Mouse (Mus musculus) embryonic facial prominence, embryonic 12.5 days (tissue): ENCODE measurements at regions not wholly inside any gene's neighbourhood (a gene's known extent, or its start where the extent isn't known, plus 50 kb on each side); places are given as distances from the start of the nearest gene placed in this dataset.

Source experiments
- ATAC-seq: fragments of 200-750 bp; cut with Nextera tagmentation; 2 replicates; pipeline ENCODE4 v1.8.0; 2017; ENCODE audit not compliant: insufficient number of reproducible peaks, insufficient read depth, low FRiP score, low TSS enrichment
- H3K27ac ChIP-seq: fragments of 300-500 bp; sonication (generic); 2 replicates; pipeline ENCODE4 v1.5.1; 2016; ENCODE audit warnings: mild to moderate bottlenecking
- H3K27me3 ChIP-seq: fragments of 300-500 bp; sonication (generic); 2 replicates; pipeline ENCODE4 v1.6.1; 2016; ENCODE audit warnings: mild to moderate bottlenecking, moderate library complexity
- H3K36me3 ChIP-seq: fragments of 300-500 bp; sonication (generic); 2 replicates; pipeline ENCODE4 v1.6.1; 2016; ENCODE audit warnings: mild to moderate bottlenecking
- H3K4me1 ChIP-seq: fragments of 300-500 bp; sonication (generic); 2 replicates; pipeline ENCODE4 v1.6.1; 2016
- H3K4me2 ChIP-seq: fragments of 300-500 bp; sonication (generic); replicated peaks from 2 replicates; pipeline ENCODE4 v1.6.1; 2016; ENCODE audit warnings: mild to moderate bottlenecking, moderate library complexity
- H3K4me3 ChIP-seq: fragments of 300-500 bp; sonication (generic); 2 replicates; pipeline ENCODE4 v1.5.1; 2016; ENCODE audit warnings: mild to moderate bottlenecking
- H3K9ac ChIP-seq: fragments of 300-500 bp; sonication (generic); 2 replicates; pipeline ENCODE4 v1.6.1; 2016; ENCODE audit warnings: mild to moderate bottlenecking, moderate library complexity
- H3K9me3 ChIP-seq: fragments of 300-500 bp; sonication (generic); 2 replicates; pipeline ENCODE4 v1.6.1; 2016; ENCODE audit warnings: mild to moderate bottlenecking, moderate library complexity
- WGBS: fragments of 180-500 bp; shearing (Covaris S2); methylation state at CpG from one replicate; pipeline ENCODE4 v1.1.7; 2016; 5-methylcytosine and 5-hydroxymethylcytosine counted together

GRCm38 (mm10) chr12:46992343-46992742, 173.6 kb upstream of the Nova1 start:
- no peaks in the 10 kb centered on the region for H3K9me3 ChIP-seq
- H3K4me1 ChIP-seq: no peaks in the 10 kb centered on the region
- H3K36me3 ChIP-seq: no peaks in the 10 kb centered on the region
- H3K4me2 ChIP-seq: no peak overlapping the region
- H3K9ac ChIP-seq: no peak overlapping the region
- H3K4me3 ChIP-seq: no peak overlapping the region
- H3K27me3 ChIP-seq: no peaks in the 10 kb centered on the region
- no peak overlapping the region for H3K27ac ChIP-seq
- WGBS: 87% methylated on average over 1 of the region's 1 CpGs
- no peak for ATAC-seq

GRCm38 (mm10) chr12:46988972-46989371, 170.2 kb upstream of the Nova1 start:
- no peak for ATAC-seq
- no peak overlapping the region for H3K4me3 ChIP-seq
- H3K9me3 ChIP-seq: no peaks in the 10 kb centered on the region
- H3K27ac ChIP-seq: no peak overlapping the region
- H3K36me3 ChIP-seq: no peaks in the 10 kb centered on the region
- 87% methylated on average over 2 of the region's 2 CpGs for WGBS
- H3K27me3 ChIP-seq: no peaks in the 10 kb centered on the region
- H3K4me2 ChIP-seq: no peak overlapping the region
- H3K4me1 ChIP-seq: no peaks in the 10 kb centered on the region
- no peak overlapping the region for H3K9ac ChIP-seq

GRCm38 (mm10) chr12:46950223-46950779, 131.6 kb upstream of the Nova1 start:
- Histone ChIP-seq H3K4me2 (no peak overlapping the region), H3K4me1 (no peaks in the 10 kb centered on the region), H3K36me3 (no peaks in the 10 kb centered on the region), H3K4me3 (no peak overlapping the region), H3K9me3 (no peaks in the 10 kb centered on the region), H3K27me3 (no peaks in the 10 kb centered on the region), H3K9ac (no peak overlapping the region), H3K27ac (no peak overlapping the region)
- WGBS: 80% methylated on average over 3 of the region's 3 CpGs
- ATAC-seq: no peak

GRCm38 (mm10) chr12:46945707-46946106, 127.0 kb upstream of the Nova1 start:
- ATAC-seq: no peak
- Histone ChIP-seq H3K4me1 (no peaks in the 10 kb centered on the region), H3K36me3 (no peaks in the 10 kb centered on the region), H3K27ac (no peak overlapping the region), H3K4me2 (no peak overlapping the region), H3K4me3 (no peak overlapping the region), H3K27me3 (no peaks in the 10 kb centered on the region), H3K9me3 (no peaks in the 10 kb centered on the region), H3K9ac (no peak overlapping the region)

GRCm38 (mm10) chr12:46931086-46931485, 112.4 kb upstream of the Nova1 start:
- no peaks in the 10 kb centered on the region for H3K9me3 ChIP-seq
- no peaks in the 10 kb centered on the region for H3K36me3 ChIP-seq
- no peak for ATAC-seq
- no peaks in the 10 kb centered on the region for H3K4me1 ChIP-seq
- no peak overlapping the region for H3K9ac ChIP-seq
- H3K27me3 ChIP-seq: no peaks in the 10 kb centered on the region
- no peak overlapping the region for H3K27ac ChIP-seq
- no peak overlapping the region for H3K4me2 ChIP-seq
- no peak overlapping the region for H3K4me3 ChIP-seq

GRCm38 (mm10) chr12:46917286-46917685, 98.6 kb upstream of the Nova1 start:
- Histone ChIP-seq H3K27me3 (no peaks in the 10 kb centered on the region), H3K4me3 (no peak overlapping the region), H3K9ac (no peak overlapping the region), H3K27ac (no peak overlapping the region), H3K36me3 (no peaks in the 10 kb centered on the region), H3K4me2 (no peak overlapping the region), H3K9me3 (no peaks in the 10 kb centered on the region), H3K4me1 (no peaks in the 10 kb centered on the region)
- ATAC-seq: no peak
- 76% methylated on average over 4 of the region's 4 CpGs for WGBS

- Histone ChIP-seq H3K9me3 (no peaks in the 10 kb centered on the region), H3K4me1 (no peaks in the 10 kb centered on the region), H3K27me3 (no peaks in the 10 kb centered on the region), H3K27ac (no peak overlapping the region), H3K4me2 (no peak overlapping the region), H3K36me3 (no peaks in the 10 kb centered on the region), H3K9ac (no peak overlapping the region), H3K4me3 (no peak overlapping the region)
- 91% methylated on average over 3 of the region's 3 CpGs for WGBS
- no peak for ATAC-seq
Measured at GRCm38 (mm10) chr12:46878164-46878563, 59.4 kb upstream of the Nova1 start.

- Histone ChIP-seq H3K4me1 (no peaks in the 10 kb centered on the region), H3K9me3 (no peaks in the 10 kb centered on the region), H3K36me3 (no peaks in the 10 kb centered on the region), H3K27me3 (no peaks in the 10 kb centered on the region), H3K4me2 (no peak overlapping the region), H3K4me3 (no peak overlapping the region), H3K9ac (no peak overlapping the region), H3K27ac (no peak overlapping the region)
- no peak for ATAC-seq
- WGBS: 62% methylated on average over 2 of the region's 2 CpGs
Measured at GRCm38 (mm10) chr12:46870130-46870529, 51.4 kb upstream of the Nova1 start.
